Mouse (Mus musculus) adrenal gland, postnatal 10 days (tissue): ENCODE data around the gene Tardbp. TPM values are rescaled to one million over a fixed set of nuclear protein-coding genes. Genes with fewer than 3 reads are reported as not detected.

Experiments used
- DNase-seq: peaks from one replicate; pipeline ENCODE4 v3.0.0; 2021; ENCODE audit warnings: mixed read lengths
- long read RNA-seq, 2 experiments: library from polyadenylated mRNA; stranded (forward); transcript quantifications; one replicate each; pipeline ENCODE4 v2.0.0; 2021
- total RNA-seq, 2 experiments: library from RNA; stranded (reverse); gene quantifications; 2 replicates each; pipeline ENCODE4 v1.2.3; 2021

Gene Tardbp
- 100 to 1,000 TPM; 214 to 253 TPM for total RNA-seq
- long read RNA-seq, experiment 1, full-length matches to known transcripts: 27 of 55 reads
- long read RNA-seq, experiment 1, partial matches to known transcripts: 6 of 55 reads
- long read RNA-seq, experiment 1, other reads (novel, unspliced or antisense): 22 of 55 reads
- long read RNA-seq, experiment 2, full-length matches to known transcripts: 19 of 45 reads
- long read RNA-seq, experiment 2, partial matches to known transcripts: 3 of 45 reads
- long read RNA-seq, experiment 2, other reads (novel, unspliced or antisense): 23 of 45 reads

GRCm38 (mm10) chr4:148626623-148627185 lies at the start of gene Tardbp:
Gene Tardbp (minus strand): TSS chr4:148627019.
- DNase-seq: peak; percentile 99

GRCm38 (mm10) chr4:148676188-148676960 lies 49.6 kb upstream of the Tardbp start:
- peak; percentile 39 for DNase-seq

DNA sequence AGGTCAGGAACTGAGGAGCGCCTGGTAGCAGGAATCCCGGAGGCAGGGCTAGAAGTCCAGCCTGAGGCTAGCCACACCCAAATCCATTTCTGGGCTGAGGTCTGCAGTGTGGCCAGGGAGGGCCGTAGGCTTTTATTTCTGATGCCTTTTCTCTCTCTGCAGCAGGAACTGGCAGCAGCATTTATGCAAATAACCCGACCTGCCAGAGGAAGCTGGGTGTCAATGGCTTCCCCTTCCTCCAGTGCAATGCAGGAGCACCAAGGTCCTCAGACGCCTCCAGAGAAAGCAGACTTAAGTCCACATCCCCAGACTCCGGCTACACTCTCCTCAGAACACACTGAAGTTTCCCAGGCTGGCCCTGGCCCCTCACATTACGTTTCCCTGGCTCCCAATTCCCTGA lies 48.2 kb upstream of the Tardbp start:
- no peak for DNase-seq

DNA sequence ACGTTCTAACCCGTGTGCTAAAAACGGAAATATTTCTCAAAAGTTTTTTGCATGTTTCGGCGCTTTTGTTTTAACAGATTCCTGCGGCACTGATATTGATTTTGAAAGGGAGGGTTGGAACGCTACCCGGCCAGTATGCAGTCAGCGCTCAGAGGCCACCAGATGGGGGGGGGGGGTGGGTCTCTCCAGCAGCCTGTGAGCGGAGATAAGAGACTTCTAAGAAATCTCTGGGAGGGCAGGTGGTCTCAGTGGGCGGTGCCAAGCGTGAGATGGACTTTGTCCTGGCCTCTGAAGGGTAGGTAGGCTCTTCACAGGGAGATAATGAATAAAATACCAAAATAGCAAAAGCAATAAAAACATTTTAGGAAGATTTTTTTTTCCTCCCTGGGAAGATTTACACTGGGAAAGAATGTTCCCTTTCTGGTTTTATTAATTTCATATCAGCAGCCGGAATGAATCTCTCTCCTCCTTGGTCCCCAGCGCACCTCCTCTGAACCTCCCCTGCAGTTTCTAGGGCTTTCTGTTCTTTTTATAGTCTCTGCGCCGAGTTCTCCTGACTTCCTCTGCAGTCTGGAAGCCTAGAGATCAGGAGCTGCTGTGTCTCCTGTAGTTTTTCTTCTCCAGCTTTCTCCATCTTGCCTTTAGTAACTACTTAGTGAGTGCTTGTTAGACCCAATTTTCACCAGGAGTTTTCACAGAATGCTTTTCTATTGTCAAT lies 44.6 kb upstream of the Tardbp start:
- DNase-seq: no peak

- no peak for DNase-seq
These were observed 40.4 kb upstream of the Tardbp start for GRCm38 (mm10) chr4:148667006-148667755.

GRCm38 (mm10) chr4:148664021-148664420 lies 37.2 kb upstream of the Tardbp start:
- DNase-seq: no peak

DNA sequence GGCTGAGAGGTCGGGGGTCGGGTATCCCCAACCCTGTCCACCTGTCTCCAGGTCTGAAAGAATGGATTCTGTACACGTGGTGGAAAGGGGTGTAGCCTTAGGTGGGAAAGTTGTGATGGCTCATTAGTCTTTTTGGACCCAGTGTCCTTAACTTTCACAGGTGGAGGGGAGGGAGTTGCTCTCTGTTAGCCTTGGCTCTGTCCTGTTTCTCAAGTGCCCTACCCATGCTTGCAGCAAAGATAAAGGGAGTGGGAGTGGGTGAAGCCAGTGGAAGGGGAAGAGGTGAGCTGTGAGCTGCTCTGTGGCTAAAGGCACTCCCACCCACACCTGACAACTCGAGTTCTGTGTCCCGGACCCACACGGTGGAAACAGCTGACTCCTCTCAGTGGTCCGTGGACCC lies 36.5 kb upstream of the Tardbp start:
- DNase-seq: no peak

GRCm38 (mm10) chr4:148662168-148662965 lies 35.5 kb upstream of the Tardbp start:
- peak; percentile 88 for DNase-seq

- no peak for DNase-seq
These were observed 33.4 kb upstream of the Tardbp start for GRCm38 (mm10) chr4:148660174-148660573.

GRCm38 (mm10) chr4:148657776-148658175 lies 31.0 kb upstream of the Tardbp start:
- no peak for DNase-seq

DNA sequence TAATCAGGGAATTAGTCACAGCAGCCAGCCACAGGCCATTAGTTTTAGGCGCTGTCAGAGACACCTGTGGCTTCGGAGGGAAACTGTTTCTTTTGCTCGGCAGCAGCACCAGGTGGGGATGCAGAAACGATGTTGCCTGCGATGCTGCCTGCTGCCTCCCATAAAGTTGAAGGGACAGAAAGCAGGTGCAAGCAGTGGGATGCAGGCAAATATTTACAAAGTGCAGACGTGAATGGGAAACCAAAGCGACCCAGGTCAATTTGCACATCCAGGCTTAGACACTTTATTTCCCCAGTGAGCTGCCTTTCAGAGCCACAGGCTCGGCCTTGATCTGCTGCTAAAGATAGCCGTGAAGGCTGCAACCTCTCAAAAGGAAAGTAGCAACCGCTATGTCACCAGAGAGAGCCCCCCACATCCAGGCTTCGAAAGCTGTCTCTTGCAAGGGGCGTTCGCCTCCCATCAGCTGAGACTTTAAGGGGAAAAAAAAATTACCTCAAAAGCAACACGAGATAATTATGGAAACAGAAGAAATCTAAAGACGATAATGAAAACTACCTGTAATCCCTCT lies 30.0 kb upstream of the Tardbp start:
- DNase-seq: no peak

DNA sequence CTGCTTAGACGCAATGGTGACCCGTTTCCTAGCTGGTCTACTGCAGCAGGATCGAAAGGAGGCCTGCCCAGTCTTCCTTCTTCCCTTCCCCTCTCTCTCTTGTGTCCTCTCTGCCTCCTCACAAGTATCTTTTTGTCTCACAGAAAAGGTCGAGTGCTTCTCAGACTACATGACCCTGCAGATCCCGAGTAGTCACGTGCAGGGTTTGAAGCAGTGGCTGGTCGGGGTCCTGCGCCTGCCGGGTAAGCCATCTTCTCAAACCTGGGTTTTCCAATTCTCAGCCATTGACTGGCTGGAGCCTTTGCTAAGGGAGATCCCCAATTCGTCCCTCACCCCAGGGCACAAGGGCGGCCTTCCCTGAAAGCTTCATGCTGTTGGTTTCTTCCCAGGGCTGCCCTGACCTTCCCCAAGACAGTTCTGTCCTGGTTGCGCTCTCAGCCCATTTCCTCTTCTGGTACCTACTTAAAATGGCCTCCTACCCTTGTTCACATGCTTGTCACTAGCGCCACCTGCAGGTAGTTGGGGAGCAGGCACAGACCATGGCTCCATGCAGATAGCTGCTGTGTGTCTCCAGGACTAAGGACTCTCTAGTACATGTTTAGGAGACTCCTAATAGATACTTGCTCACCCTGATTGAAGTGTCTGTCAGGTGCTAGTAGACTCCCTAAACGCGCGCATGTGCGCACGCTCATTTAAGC lies 28.0 kb upstream of the Tardbp start:
- DNase-seq: peak; percentile 59

GRCm38 (mm10) chr4:148651045-148651444 lies 24.2 kb upstream of the Tardbp start:
- peak; percentile 33 for DNase-seq

DNA sequence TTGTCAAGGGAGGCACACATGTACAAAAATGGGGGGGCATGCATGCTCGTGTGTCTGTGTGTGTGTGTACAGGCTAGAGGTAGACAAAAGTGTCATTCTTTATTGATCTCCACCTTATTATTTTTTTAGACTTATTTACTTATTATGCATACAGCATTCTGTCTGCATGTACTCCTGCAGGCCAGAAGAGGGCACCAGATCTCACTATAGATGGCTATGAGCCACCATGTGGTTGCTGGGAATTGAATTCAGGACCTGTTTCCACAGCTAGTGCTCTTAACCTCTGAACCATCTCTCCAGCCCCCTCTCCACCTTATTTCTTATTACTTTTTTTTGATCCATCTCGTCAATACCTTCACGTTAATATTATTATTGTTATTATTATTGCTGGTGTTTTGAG lies 22.5 kb upstream of the Tardbp start:
- DNase-seq: no peak

- peak; percentile 66 for DNase-seq
These were observed 19.8 kb upstream of the Tardbp start for GRCm38 (mm10) chr4:148646616-148647015.

DNA sequence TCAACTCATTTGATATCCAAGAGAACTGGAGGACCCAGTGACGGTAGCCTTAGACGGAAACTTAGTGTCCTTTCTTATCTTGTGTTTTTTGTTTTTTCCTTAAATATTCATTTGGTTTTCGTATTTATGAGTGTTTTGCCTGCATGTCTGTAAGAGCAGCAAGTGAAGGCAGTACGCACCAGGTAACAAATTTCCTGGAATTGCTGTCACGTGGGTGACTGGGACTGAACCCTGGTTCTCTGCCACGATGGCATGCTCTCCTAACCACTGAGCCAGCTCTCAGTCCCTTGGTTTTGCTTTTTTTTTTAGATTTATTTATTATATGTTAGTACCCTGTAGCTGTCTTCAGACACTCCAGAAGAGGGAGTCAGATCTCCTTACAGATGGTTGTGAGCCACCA lies 18.1 kb upstream of the Tardbp start:
- no peak for DNase-seq

GRCm38 (mm10) chr4:148644157-148644511 lies 17.3 kb upstream of the Tardbp start:
- DNase-seq: peak; percentile 83

GRCm38 (mm10) chr4:148643291-148644156 lies 16.7 kb upstream of the Tardbp start, which contains the start of gene Gm572:
Gene Gm572 (plus strand): TSS chr4:148643317.
- no peak for DNase-seq

GRCm38 (mm10) chr4:148641121-148641520 lies 14.3 kb upstream of the Tardbp start:
- DNase-seq: no peak
